Mouse (Mus musculus): ENCODE measurements around the gene Bckdha. TPM values are rescaled to one million over a fixed set of nuclear protein-coding genes. Genes with fewer than 3 reads are reported as not detected.

The Bckdha gene
- total RNA-seq (2021), result 100 to 1,000 TPM in 1 of 2 experiments, 10 to 100 TPM in 1; 97.3 to 106 TPM
- long read RNA-seq, experiment 1, transcript Bckdha-201 (9 exons, 1,899 nt), result major isoform, 54 of 81 reads
- long read RNA-seq, experiment 1, partial matches to known transcripts, result 21 of 81 reads
- long read RNA-seq, experiment 1, other reads (novel, unspliced or antisense), result 6 of 81 reads
- long read RNA-seq, experiment 2, transcript Bckdha-201 (9 exons, 1,899 nt), result major isoform, 82 of 112 reads
- long read RNA-seq, experiment 2, partial matches to known transcripts, result 23 of 112 reads
- long read RNA-seq, experiment 2, other reads (novel, unspliced or antisense), result 7 of 112 reads

DNA sequence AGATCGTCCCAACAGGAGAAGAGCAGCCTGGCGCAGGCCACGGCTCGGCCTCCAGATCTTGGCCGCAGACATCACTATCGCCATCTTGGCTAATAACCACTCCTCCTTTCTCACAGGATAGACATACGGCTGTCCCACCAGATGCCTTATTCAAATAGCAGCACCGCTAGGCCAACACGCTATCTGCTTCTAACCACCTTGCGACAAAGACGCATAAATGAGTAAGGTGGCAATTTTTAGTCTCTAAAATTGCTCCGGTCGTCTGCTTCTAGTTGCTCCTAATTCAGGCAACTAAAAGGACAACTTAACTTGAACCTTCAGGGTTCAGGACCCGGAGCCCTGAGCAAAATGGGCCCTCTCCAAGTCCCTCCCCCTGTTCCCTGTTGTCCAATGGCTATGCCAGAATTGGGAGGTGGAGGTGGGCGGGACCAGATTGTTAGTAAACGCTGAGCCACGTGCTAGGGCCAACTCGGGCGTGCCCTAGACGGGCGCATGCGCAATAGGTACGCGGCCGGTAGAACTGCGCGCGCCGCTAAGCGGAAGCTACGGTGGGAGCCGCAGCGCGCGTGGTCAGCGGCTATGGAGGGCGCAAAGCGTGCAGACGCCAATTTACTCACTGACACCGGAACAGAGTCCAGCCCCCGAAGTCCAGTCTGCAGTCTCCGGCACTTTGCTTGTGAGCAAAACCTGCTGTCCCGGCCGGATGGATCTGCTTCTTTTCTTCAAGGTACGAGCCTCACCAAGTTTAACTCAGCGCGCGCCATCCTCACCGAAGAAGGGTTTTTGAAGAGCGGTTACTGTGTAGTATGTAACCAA, at the start of gene Bckdha, which contains the start of gene Exosc5:
TSS of gene Bckdha (minus strand) at position 325 of the 816 bp plus-strand sequence.
TSS of gene Exosc5 (plus strand) at position 508 of the 816 bp plus-strand sequence.
- DNase-seq, result peak; percentile 99 to 100
- intact Hi-C loops (cut with DNase I), result no loop called here

DNA sequence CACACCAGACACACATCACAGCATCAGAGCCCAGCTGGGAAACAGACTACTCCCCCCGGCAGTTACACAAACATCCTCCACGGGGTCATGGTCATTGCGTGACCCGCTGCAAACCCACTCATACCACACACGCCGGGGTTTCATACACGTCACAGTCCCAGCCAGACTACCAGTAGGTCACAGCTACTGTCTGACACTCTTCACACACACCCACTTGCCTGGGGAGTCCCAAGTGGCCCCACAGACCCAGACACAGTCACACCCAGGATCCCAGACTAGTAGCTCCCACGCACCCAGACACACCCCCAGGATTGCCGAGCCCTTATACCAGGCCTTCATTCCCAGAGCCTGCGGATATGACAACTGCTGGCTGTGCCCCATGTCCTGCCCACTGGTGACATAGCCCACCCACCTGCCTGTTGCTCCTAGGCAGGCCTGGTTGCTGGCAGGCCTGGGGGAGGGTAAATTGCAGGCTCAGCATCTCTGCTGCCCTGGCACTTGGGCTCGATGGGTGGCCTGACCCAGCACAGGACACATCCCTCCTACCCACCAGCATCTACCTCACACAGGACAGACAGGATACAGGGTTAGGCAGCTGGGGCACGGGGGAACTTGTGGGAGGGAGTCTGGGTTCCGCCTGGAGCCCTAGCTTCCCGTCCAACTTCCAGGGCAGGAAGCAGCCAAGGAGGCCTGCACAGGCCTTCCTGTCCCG, 49.0 kb upstream of the Bckdha start:
- intact Hi-C loops (cut with DNase I), result no loop called here

DNA sequence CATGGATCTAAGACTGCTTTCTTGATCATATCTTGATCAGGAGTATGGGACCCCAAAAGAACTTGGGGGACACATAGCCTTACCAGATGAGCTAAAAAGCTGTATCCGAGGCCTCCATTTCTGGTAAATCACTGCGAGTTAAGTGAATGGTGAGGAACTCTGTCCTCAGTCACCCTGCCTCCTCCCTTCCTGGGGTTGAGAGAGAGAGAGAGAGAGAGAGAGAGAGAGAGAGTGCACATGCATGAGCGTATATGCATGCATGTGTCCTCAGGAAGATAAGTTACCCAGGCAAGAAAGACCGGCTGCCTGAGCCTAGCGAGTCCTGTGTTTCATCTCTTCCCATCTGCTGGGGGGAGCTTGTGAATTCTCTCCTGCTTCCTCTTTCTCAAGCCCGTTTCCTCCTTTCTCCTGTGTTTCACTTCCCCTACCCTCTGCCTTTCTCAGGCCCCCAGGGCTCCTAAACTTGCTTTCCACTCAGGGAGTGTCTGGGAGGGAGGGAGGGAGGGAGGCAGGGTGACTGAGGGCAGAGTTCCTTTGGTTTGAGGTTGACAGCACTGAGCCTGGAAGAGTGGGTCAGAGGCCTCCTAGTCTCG, 47.9 kb upstream of the Bckdha start:
- no peak for DNase-seq
- intact Hi-C loops (cut with DNase I), result no loop called here

More for the DNA sequence above, 49.0 kb upstream of the Bckdha start:
- DNase-seq, result peak; percentile 35 to 39

DNA sequence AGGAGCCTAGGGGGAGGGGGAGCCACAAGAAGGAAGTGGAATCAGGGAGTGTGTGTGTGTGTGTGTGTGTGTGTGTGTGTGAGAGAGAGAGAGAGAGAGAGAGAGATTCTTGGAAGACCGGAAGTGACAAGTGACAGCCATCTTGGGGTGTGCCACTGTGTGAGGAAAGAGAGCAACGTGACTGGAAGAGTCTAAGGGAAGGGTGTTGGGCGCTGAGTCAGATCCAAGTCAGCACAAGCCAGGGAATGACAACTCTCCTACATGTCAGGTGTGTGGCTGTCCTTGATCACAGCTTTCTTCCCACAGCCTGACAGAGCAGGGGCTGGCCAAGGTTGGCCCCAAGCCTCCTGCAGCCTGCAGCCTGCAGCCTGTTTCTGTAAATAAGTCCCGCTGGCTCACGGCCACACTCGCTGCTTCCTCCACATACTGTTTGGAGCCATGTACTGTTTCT, 47.0 kb upstream of the Bckdha start:
- peak in 1 of 2 experiments; percentile 22 for DNase-seq
- intact Hi-C loops (cut with DNase I), result no loop called here

DNA sequence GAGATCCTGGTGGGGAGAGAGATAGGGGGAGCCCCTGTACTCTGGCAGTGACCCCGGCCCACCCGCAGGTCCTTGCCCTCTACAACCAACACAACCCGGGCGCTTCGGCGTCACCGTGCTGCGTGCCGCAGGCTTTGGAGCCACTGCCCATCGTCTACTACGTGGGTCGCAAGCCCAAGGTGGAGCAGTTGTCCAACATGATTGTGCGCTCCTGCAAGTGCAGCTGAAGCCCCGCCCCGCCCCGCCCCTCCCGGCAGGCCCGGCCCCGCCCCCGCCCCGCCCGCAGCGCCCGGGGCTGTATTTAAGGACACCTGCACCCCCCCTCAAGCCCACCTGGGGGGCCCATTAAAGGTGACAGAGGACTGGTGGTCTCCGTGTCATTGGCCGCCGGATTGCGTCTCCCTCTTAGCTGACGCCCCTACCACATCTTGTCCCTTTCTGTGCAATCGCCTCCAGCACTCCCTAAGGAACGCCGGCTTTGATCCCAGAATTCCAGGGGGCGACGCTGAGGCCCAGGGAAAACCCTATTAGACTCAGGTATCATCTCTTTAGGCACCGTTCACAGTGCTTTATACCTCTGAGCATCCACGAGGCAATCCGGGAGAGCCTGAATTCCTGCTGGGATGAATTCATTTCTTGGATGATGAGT, 46.1 kb upstream of the Bckdha start:
- intact Hi-C loops (cut with DNase I), result no loop called here

DNA sequence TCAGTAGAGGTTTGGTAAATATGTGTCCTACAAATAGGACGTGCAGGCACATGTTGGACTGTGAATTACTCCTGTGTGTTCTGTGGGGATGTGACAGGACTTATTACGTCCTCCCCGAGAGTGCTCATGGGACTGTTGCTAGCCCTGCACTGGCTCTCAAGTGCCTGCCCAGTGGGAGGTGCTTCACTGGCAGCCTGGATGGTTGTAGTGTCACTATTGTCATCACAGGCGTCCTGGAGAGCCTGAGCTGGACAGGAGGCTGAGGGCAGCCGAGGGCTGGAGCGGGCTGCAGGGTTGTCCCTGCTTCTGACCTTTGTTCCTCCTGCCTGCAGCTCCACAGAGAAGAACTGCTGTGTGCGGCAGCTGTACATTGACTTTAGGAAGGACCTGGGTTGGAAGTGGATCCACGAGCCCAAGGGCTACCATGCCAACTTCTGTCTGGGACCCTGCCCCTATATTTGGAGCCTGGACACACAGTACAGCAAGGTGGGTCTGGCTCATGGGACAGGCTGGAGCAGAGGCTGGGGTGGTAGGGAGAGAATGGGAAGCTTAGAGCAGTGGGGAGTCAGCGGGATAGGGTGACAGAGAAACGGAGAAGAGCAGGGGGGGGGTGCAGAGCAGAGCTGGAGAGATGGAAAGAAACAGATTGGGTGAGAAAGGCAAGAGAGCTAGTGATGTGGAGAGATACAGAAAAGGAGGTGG, 45.2 kb upstream of the Bckdha start:
- peak in 1 of 2 experiments; percentile 13 for DNase-seq
- intact Hi-C loops (cut with DNase I), result no loop called here

More for the DNA sequence above, 46.1 kb upstream of the Bckdha start:
- peak in 1 of 2 experiments; percentile 13 for DNase-seq

DNA sequence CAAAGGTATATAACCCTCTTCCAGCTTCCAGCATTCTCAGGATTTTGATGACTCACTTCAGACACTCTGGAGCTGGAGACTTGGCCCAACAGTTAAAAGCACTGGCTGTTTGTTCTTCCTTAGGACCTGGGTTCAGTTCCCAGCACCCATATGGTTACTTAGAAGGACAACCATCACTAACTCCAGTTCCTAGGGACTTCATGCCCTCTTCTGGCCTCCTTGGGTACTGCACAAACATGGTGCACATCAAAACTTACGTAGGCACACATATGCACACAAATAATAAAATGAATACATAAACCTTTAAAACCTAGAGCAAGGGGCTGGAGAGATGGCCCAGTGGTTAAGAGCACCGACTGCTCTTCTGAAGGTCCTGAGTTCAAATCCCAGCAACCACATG, 43.6 kb upstream of the Bckdha start:
- intact Hi-C loops (cut with DNase I), result no loop called here
- DNase-seq, result no peak

DNA sequence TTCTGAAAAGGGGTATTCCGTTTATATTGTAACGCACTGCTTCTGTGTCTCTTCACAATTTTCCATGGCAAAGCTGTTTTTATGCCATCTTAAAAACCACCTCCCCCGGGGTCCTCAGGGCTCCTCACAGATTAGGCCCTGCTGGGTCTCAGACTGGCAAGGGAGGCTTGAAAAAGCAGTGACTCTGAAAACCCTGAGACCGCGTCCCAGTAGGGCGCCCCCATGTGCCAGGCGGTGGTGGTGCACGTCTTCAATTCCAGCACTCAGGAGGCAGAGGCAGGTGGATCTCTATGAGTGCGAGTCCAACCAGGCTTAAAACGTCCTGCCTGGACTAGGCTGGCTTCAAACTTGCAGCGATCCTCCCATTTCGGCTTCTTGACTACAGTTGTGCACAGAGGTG, 42.0 kb upstream of the Bckdha start:
- intact Hi-C loops (cut with DNase I), result no loop called here
- DNase-seq, result no peak

DNA sequence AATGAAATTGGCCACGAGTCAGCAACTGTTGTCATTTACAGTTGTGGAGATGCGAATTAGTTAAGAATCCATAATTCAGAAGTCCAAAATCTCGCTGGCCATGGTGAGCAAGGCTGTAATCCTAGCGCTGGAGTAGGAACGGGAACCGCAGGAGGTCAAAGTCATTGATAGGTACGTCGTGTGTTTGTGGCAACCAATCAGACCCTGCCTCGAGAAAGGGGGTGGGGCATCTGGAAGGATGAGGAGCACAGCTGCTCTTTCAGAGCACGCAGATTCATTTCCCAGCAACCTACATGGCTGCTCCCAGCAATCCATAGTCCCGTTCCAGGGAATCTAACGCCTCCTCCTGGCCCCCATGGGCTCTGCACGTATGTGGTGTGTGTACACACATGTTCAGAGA, 41.1 kb upstream of the Bckdha start:
- intact Hi-C loops (cut with DNase I), result no loop called here

DNA sequence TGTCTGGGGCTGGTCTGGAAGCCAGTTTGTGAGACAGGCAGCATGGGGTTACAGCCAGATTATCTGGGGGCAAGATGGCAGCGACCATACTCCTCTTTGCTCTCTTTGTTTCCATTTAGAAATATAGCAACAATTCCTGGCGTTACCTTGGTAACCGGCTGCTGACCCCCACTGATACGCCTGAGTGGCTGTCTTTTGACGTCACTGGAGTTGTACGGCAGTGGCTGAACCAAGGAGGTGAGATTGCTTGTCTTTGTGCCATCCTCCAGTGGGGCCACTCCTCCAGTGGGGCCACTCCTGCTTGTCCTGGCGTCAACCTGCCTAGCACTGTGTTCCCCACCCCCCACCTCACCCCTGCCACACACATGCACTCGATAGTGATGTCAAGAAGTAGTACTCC, 35.3 kb upstream of the Bckdha start:
- DNase-seq, result peak in 1 of 2 experiments; percentile 2
- intact Hi-C loops (cut with DNase I), result no loop called here

More for the DNA sequence above, 41.1 kb upstream of the Bckdha start:
- no peak for DNase-seq

DNA sequence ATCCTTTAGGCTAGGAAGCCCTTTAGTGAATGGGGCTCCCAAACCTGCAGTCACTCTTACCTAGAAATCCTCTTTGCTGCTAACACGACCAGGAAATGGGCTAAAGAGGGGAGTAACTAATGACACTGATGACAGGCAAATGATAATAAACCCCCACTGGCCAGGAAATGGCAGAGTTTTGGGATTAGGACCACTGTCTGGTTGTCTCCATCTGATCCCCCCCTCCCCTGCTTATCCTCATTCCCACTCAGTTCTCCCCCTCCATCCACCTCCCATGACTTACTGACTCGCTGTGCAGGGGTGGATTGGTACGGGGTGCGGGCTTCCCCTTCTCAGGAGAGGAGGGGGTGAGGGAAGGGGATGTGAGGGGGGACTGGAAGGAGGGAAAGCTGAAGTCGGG, 31.3 kb upstream of the Bckdha start:
- DNase-seq, result no peak

DNA sequence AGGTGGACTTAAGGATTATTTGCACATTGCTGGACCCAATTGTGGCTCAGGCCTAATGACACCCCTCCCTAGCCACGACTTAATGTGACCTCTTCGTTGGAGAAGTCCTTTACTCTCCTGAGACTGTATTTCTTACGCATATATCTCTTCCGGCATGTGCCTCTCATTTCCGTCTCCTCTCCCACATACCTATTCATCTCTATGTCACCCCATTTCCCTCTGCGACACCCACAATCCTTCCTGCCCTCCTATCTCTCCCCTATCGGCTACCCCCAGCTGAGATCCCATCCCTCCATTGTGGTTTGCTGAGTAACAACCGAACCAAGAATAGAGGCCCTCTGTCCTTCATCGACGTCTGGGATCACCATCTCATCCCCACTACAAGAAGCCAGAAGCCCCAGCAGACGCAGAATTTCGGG, 30.8 kb upstream of the Bckdha start:
- DNase-seq, result no peak
- intact Hi-C loops (cut with DNase I), result no loop called here

More for the DNA sequence above, 31.3 kb upstream of the Bckdha start:
- intact Hi-C loops (cut with DNase I), result no loop called here

DNA sequence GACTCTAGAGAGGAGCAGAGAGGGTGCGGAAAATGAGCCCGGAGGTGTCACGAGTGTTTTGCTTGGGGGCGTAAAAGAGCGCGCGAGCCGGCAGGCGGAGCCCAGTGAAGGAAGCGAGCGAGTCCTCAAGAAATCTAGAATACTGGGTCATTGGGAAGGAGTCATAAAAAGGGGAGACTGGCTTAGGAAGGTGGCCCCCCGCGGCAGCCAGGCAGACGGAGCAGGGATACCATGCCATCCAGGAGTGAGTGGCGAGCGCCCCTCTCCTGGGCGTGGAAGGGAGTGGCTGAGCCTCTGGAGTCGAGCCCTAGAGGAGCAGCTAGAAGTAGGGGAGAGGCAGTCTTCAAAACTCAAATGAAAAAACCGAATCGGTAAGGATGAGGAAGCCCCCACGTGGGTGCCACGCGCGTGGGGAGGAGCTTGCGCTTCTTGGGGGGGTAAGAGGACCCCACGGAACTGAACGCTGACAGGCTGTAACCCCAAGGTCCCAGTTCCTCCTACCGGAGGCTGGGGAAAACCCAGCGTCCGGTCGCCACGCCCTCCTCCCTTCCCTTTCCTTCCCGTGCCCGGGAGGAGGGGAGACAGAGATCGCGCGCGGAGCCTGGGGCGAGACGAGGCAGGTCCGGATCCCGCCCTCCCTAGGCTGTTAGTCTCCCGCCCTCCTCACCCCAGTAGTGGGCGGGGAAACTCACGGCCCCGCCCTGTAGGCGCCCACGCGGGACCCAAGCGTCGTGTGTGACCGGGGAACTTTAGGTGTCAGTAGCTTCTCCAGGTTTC, 30.2 kb upstream of the Bckdha start:
- intact Hi-C loops (cut with DNase I), result no loop called here
- DNase-seq, result peak; percentile 54 to 68

DNA sequence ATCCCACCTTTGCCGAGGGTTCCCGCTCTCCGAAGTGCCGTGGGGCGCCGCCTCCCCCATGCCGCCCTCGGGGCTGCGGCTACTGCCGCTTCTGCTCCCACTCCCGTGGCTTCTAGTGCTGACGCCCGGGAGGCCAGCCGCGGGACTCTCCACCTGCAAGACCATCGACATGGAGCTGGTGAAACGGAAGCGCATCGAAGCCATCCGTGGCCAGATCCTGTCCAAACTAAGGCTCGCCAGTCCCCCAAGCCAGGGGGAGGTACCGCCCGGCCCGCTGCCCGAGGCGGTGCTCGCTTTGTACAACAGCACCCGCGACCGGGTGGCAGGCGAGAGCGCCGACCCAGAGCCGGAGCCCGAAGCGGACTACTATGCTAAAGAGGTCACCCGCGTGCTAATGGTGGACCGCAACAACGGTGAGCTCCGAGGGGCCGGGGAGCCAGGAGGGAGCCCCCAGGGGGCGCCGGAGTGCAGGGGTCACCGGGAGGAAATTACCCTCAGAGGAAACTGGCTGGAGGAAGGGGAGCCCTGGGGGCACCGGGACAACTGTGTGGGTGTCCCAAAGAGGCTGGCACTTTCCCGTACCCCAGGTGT, 29.1 kb upstream of the Bckdha start:
- peak in 1 of 2 experiments; percentile 51 for DNase-seq
- intact Hi-C loops (cut with DNase I), result no loop called here

DNA sequence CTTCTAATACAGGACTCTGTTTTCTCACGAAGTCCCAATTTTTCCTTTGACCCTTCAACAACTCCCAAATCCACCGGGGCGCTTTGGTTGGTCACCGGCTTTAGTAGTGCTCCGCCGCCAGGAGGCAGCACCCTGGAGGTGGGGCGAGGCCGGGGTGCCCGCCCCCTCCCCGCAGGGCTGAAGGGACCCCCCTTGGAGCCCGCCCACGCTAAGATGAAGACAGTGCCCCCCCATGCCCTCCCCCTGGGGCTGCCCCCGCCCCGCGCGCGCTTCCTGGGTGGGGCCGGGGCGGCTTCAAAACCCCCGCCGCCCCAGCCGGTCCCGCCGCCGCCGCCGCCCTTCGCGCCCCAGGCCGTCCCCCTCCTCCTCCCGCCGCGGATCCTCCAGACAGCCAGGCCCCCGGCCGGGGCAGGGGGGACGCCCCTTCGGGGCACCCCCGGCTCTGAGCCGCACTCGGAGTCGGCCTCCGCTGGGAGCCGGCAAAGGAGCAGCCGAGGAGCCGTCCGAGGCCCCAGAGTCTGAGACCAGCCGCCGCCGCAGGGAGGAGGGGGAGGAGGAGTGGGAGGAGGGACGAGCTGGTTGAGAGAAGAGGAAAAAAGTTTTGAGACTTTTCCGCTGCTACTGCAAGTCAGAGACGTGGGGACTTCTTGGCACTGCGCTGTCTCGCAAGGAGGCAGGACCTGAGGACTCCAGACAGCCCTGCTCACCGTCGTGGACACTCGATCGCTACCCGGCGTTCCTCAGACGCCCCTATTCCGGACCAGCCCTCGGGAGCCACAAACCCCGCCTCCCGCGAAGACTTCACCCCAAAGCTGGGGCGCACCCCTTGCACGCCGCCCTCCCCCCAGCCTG, 28.1 kb upstream of the Bckdha start, which contains the start of gene Tgfb1:
TSS of gene Tgfb1 (plus strand) at position 323 of the 852 bp plus-strand sequence.
- peak; percentile 68 to 72 for DNase-seq
- intact Hi-C loops (cut with DNase I), result no loop called here

DNA sequence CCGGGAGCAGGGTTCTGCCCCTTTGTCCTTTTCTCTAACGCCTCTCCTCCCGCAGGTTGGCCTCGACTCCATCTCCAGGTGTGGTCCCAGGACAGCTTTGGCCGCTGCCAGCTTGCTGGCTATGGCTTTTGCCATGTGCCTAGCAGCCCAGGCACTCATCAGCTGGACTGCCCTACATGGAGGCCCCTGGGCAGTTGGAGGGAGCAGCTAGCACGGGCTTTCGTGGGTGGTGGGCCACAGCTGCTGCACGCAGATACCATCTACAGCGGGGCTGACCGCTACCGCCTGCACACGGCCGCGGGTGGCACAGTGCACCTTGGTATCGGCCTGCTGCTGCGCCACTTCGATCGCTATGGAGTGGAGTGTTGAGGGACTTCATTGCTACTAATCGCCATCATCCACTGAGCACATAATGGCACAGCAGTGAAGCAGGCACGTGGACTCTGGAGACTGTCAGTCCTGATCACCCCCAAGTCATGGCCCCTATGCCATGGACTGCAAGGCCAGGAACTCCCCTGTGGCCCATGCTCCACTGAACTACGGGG, 27.2 kb upstream of the Bckdha start:
- intact Hi-C loops (cut with DNase I), result no loop called here
- DNase-seq, result no peak

DNA sequence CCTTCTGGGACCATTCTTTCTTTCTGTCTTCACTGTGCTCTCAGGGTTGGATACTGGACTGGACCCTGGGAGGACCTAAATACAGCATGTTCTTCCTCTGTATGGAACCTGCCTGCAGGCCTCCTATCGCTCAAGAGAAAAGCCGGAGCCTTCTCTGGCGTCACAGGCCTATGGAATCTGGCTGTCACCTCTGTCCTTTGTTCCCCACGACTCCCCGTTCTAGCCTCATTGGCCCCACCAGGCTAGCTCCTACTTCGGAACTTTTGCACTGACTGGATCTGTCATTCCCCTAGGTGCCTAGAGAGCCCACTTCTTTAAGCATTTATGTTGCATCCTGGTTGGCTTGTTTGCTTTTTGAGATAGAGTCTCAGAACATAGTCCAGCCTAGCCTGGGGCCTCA, 25.9 kb upstream of the Bckdha start:
- intact Hi-C loops (cut with DNase I), result no loop called here
- DNase-seq, result no peak
